Mouse (Mus musculus) mouse embryonic stem cell (cell line): ENCODE measurements around the gene Cbx7.

ENCODE experiments used
- in situ Hi-C, 2 experiments: fragments of 300-500 bp; cut with MboI; formaldehyde crosslinking; loops; 1 replicate in 1 of 2; 3 replicates in 1 of 2; pipeline ENCODE4 v1.14.3; 2019 to 2020; ENCODE audit warnings: low sequenced_read_pairs in 2 of 2, low pct_unique_long_range_greater_than_20kb in 1 of 2, mixed read lengths in 1 of 2; ENCODE audit not compliant: unreplicated experiment in 1 of 2

Cbx7 gene

GRCm38 (mm10) chr15:80005436-80005835, 34.5 kb upstream of the Cbx7 start:
- in situ Hi-C loops: no loop called here

- in situ Hi-C loops: no loop called here
These were observed 33.9 kb upstream of the Cbx7 start for GRCm38 (mm10) chr15:80004644-80005340.

DNA sequence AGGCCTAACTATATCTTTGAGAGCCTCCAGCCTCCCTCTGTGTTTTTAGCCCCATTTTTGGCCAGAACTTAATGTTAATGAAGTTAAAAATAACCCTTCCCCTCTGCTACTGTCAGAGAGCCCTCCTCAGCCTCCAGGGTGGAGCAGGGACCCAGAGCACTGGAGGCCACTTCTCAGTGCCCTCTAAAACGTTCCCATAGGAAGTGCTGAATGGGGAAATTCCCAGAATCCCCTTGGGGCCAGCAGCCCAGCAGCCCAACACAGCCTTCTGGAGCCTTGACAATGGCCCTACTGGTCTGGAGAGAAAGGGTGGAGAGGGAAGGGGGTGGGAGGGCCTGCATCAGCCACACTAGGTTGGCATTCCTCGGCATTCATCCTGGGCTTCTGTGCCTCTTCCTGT, 32.7 kb upstream of the Cbx7 start:
- in situ Hi-C loops: no loop called here

DNA sequence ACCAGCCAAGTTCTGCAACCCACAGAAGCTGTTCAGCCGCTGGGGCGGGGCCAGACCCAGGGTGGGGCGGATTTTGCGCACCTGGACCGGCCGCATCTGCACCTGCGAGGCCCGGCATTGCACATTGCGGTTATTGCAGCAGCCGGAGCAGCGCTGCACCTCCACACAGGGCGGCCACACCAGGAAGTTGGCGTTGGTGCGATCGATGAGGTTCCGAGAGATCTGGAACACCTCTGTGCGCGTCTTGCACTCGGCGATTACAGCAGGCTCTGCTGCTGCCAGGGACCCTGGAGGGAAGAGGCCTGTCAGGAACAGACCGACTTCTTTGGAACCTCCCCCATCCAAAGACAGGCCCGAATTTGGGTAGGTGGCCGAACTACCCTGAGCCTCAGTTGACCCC, 30.7 kb upstream of the Cbx7 start:
- in situ Hi-C loops: no loop called here

DNA sequence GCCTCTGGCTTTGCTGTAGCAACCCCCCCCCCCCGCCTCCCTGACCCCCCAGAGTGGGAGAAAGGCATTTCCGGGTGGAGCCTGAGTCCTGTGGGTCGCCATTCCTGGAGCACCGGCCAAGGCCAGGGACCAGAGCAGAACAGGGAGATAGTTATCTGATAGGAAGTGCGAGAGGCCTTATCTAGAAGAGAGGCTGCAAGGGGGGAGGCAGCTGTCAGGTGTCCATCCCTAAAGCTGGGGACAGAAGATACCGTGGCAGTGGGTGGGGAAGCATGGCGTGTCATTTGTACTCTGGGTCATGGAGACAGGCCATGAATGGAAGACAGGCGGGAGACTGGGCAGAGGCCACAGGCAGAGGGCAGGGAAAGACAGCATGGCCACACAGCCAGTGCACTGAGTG, 29.8 kb upstream of the Cbx7 start:
- in situ Hi-C loops: no loop called here

DNA sequence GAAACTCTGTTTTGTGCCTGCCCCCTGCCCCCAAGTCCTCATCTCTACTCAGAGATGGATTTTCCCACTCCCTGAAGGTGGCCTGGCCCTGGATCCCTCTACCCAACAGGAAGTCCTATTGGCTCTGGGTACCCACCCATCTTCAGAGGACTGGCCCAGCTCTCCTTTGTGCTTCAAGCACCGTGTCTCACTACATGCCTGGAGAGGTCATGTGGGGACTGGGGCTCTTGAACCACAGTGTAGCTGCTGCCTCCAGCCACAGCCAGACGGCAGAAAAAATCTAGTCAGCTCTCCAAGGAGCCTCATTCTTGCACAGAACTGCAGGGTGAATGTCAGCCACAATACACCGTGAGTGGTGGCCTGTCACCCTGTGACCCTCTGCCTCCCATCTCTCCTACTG, 27.1 kb upstream of the Cbx7 start:
- in situ Hi-C loops: no loop called here

GRCm38 (mm10) chr15:79996781-79997180, 25.9 kb upstream of the Cbx7 start:
- in situ Hi-C loops: no loop called here

GRCm38 (mm10) chr15:79995552-79995951, 24.6 kb upstream of the Cbx7 start:
- in situ Hi-C loops: no loop called here

DNA sequence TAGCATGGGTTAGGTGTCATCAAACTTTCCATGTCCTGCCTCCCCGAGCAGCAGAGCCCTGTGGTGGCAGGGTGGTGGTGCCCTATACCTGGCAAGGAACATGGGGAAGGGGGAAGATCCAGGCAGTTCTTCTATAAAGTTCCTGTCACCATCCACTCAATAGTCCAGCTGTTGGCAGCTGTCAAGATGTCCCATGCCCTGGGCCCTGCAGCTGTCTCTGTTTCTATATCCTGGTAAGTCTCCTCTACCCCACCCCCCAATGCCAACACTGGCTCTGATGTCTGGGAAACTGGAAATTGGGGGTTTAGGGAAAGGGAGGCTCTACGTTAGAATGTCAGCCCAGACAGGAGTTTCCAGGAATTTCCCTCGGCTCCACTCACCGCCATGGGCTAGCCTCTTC, 23.6 kb upstream of the Cbx7 start:
- in situ Hi-C loops: no loop called here

GRCm38 (mm10) chr15:79986182-79986581, 15.3 kb upstream of the Cbx7 start:
- in situ Hi-C loops: no loop called here

DNA sequence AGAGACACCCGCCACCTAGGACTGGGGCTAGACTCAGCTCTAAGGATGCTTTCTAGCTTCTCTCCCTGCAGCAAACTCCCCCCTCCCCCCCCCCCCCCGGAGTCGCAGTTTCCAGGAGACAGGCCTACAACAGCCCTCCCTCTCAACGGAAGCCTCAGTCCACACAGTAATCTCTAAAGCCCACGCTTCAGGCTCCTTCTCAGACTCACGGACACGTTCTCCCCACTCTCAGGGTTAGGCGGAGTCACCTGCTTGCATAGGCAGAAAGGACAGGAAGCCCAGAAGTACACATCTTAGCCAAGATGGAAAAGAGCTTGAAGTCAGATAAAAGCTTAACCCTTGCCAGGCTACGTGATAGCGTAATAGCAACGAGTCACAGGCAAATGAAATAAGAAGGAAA, 14.6 kb upstream of the Cbx7 start:
- in situ Hi-C loops: no loop called here

DNA sequence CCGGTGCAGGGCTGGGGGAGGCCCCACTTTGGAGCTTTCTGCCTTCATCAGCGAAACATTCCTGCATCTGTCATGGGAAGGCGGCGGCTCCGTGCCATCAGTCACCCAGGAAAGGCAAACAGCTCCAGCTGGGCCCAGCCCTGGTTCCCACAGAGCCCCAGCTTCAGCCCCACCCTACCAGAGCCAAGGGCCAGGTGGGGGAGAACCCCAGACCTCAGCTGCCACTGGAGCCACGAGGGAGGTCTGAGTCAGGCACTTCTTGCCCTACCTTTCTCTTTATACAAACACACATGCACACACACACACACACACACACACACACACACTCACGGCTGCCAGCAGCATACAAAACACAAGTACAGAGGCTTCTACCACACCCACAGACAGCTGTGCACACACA, 13.2 kb upstream of the Cbx7 start:
- in situ Hi-C loops: loop anchor here in 1 of 2 experiments (5.0 kb wide), 1 partner anchor 33 kb away; no protein-coding TSS in a partner anchor

- in situ Hi-C loops: loop anchor here in 1 of 2 experiments (5.0 kb wide), 1 partner anchor 37 kb away; no protein-coding TSS in a partner anchor
These were observed 9.8 kb upstream of the Cbx7 start for GRCm38 (mm10) chr15:79980716-79981115.

DNA sequence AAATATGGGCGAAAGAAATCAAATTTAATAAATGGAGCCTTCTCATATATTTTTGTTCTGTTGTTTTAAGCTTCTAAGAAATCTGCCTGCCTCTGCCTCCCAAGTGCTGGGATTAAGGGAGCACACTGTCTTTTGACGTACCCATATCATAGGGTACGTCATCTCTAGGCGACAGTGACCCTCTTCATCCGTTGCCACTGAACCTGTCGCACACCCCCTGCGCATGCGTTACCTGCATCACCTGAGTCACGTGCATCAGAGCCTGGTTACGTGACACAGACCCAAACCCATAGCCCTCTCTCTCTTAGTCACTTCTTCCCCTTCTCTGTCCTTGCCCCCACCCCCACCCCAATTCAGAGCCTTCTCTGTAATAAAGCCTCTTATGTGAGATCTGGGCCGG, 1.3 kb upstream of the Cbx7 start:
- in situ Hi-C loops: no loop called here

- in situ Hi-C loops: no loop called here
These were observed 428 bp downstream of the Cbx7 start for GRCm38 (mm10) chr15:79970491-79970890.

DNA sequence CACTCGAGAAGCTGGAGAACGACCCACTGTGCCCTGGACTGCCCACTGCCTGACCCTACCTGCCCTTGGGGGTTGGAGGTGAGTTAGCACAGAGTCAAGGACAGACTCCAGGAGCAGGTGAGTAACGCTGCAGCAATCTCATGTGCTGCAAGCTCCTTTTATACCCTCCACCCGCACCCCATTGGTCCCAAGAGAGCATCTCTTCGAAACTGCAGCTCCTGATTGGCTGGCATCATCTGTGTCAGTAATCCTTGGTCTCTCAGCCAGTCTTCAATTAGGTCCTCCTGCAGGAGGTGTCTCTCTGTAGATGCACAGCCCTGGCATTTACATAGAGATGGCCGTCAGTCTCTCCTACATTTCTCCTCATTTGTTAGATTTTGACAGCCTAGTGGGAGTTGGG, 3.6 kb downstream of the Cbx7 start:
- in situ Hi-C loops: no loop called here

DNA sequence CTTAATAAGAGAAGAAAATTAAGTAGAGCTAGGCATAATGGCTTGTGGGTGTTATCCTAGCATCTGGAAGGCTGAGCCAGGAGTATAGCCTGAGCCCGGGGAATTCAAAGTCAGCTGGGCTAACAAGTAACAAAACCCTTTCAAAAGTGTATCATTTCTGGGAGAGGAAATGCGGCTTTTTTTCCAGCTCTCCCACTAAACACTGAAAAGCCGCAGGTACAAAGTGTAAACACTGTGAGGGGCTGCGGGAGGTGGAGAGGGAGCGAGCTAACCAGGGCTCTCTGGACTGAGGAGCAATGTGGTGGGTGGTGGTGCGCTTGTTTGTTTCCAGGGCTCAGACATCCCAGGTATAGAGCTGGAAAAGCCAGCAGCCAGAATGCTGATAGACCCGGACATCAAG, 6.5 kb downstream of the Cbx7 start:
- in situ Hi-C loops: no loop called here

DNA sequence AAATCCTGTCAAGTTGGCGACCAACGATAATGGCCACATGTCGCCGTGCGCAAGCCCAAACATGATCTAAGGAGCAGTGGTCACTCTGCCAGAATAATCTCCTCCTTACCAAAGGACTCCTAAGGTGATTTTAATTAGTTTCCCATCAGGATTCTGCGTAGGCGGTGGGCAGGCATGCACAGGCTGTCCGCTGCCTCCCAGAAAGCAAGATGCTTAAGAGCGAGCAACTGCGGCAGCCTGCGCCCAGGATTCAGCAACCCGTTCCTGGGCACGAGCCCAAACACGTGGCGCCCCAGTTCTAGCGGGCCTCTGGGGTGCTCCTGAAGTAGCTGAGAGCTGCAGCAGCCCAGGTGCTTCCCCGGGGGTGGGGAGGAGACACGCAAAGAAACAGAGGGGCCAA, 8.3 kb downstream of the Cbx7 start:
- in situ Hi-C loops: no loop called here

GRCm38 (mm10) chr15:79961366-79961921, 9.5 kb downstream of the Cbx7 start:
- in situ Hi-C loops: no loop called here

DNA sequence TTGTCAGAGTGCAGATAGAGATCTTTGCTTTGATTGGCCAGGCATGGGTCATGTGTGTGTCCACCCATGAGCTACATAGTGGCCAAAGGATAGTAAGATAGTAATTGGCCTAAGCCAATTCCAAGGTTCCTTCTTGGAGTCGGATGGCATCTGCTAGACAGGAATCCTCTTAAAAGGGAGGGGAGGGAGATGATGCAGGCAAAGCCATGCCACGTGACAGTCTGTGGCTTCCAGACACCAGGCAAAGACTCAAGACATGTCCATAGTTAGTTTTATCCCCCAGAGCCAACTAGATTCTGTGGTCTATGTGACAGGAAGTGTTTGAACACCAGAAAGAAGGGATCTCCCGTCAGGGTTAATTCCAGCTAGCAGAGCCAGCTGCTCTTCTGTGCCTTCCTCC, 12.5 kb downstream of the Cbx7 start:
- in situ Hi-C loops: no loop called here
